Mouse (Mus musculus): ENCODE data around the gene Tipin.

DNA sequence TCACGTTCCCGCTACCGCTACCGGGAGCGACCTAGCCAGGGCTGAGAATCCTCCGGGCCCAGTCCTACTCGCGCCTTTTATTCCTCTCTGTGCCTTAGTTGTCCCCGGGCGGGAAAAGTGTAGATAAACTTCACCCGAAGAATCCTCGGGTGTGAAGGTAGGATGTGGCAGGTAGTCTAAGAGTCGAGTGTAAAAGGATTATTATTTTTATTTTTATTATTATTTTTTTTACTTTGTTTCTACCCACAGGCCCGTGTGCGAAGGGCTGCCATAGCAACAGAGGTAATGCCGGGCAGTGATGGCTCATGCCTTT is 59.8 kb downstream of the Tipin start, which contains the start of gene Dis3l:
- TF ChIP-seq CTCF (IDR thresholded peaks at IDR 0.05; ENCODE audit: control insufficient read depth, insufficient read depth, insufficient read length), result no peak
- no peak for TF ChIP-seq CEBPB (IDR thresholded peaks at IDR 0.05; ENCODE audit: low read depth)
